In the genomic region with DNA sequence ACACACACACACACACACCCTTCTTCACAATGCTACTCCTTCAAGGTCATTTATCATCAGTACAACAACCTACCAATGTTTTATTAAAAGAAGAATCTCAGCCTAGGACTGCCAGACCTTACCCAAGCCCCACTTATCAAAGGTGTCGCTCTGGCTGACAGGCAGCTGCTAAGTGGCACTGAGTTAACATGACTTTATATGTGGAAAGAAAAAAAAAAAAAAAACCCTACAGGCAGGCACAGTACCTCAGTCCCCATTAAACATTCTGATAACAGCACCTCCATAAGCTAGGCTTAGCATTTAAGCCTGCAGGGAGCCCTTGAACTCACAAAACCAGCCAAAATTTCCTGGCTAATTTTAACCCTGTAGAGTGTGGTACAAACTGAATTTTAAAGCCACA, we compare ENCODE assay signal across 12 mouse cellular contexts. TPM values are rescaled to one million over a fixed set of nuclear protein-coding genes. Genes with fewer than 3 reads are reported as not detected.
A peak's percentile ranks its signal among the peaks of the same experiment; 100 is the strongest.
DNase-seq lines count a peak whose midpoint lies in the region; ATAC-seq lines count a peak whose summit lies in the region.
"Had no signal": no experiment of that assay in that cellular context is flagged by ENCODE, and none has a peak within 500 bp of the region (broad histone marks: within the 10 kb centered on the region; RNA-seq: fewer than 3 reads in every experiment).

No protein-coding gene starts in this region.

- WGBS in midbrain, embryonic 13.5 days, result 44% methylated on average over 1 of the region's 1 CpGs
- 50% methylated on average over 1 of the region's 1 CpGs for WGBS in midbrain, embryonic 10.5 days
- 30% methylated on average over 1 of the region's 1 CpGs for WGBS in heart, embryonic 16.5 days
- WGBS in neural tube, embryonic 15.5 days, result 62% methylated on average over 1 of the region's 1 CpGs

- peak; percentile 15 to 53 for DNase-seq in heart, adult 18-20 months
- no peak for DNase-seq in heart, postnatal 4 days
- DNase-seq in midbrain, embryonic 10.5 days (ENCODE audit: low spot score), result no peak
- no peak for DNase-seq in left cerebral cortex, adult 8-10 months (ENCODE audit: low spot score in 2 of 2)
- DNase-seq: liver; lung, adult 2 months had no signal

- H3K27me3 ChIP-seq in midbrain, embryonic 13.5 days, result peaks cover 40% of the 10 kb centered on the region
- peaks cover 68% of the 10 kb centered on the region for H3K27me3 ChIP-seq in midbrain, embryonic 10.5 days (ENCODE audit: low read depth, poor library complexity, severe bottlenecking)
- peaks cover 9% of the 10 kb centered on the region for H3K27me3 ChIP-seq in heart, embryonic 16.5 days (ENCODE audit: control insufficient read depth, insufficient read depth, low read length)
- H3K27me3 ChIP-seq in neural tube, embryonic 15.5 days (replicated peaks), result 0 out of 2 replicates have a peak, but pooled peaks cover 2% of the 10 kb centered on the region

- H3K36me3 ChIP-seq in midbrain, embryonic 13.5 days, result no peaks in the 10 kb centered on the region
- no peaks in the 10 kb centered on the region for H3K36me3 ChIP-seq in midbrain, embryonic 10.5 days
- no peaks in the 10 kb centered on the region for H3K36me3 ChIP-seq in heart, embryonic 16.5 days (ENCODE audit: control insufficient read depth, insufficient read depth)
- no peaks in the 10 kb centered on the region for H3K36me3 ChIP-seq in neural tube, embryonic 15.5 days
- H3K36me3 ChIP-seq: embryonic facial prominence, embryonic 13.5 days had no signal

- H3K4me3 ChIP-seq in midbrain, embryonic 13.5 days (replicated peaks), result peak overlapping the region; percentile 63; the same call in 1 of the 2 replicates
- no peak overlapping the region for H3K4me3 ChIP-seq in midbrain, embryonic 10.5 days
- peak overlapping the region; percentile 90 for H3K4me3 ChIP-seq in heart, embryonic 16.5 days (ENCODE audit: low read length)
- H3K4me3 ChIP-seq in neural tube, embryonic 15.5 days (replicated peaks), result peak overlapping the region; percentile 75

- H3K4me2 ChIP-seq in midbrain, embryonic 13.5 days (replicated peaks), result peak overlapping the region; percentile 96
- H3K4me2 ChIP-seq in heart, embryonic 16.5 days (ENCODE audit: low read depth, low read length), result peak overlapping the region; percentile 78
- H3K4me2 ChIP-seq in neural tube, embryonic 15.5 days, result peak overlapping the region; percentile 67

- no peak overlapping the region for H3K27ac ChIP-seq in midbrain, embryonic 13.5 days
- H3K27ac ChIP-seq in midbrain, embryonic 10.5 days (replicated peaks), result no peak overlapping the region
- peak overlapping the region; percentile 97 for H3K27ac ChIP-seq in heart, embryonic 16.5 days (ENCODE audit: low read length)
- no peak overlapping the region for H3K27ac ChIP-seq in neural tube, embryonic 15.5 days (replicated peaks)
- H3K27ac ChIP-seq: embryonic facial prominence, embryonic 13.5 days had no signal

- H3K9me3 ChIP-seq in midbrain, embryonic 13.5 days, result no peaks in the 10 kb centered on the region
- H3K9me3 ChIP-seq in midbrain, embryonic 10.5 days (replicated peaks), result no peaks in the 10 kb centered on the region
- H3K9me3 ChIP-seq in heart, embryonic 16.5 days (replicated peaks; ENCODE audit: control insufficient read depth, low read length), result no peaks in the 10 kb centered on the region
- no peaks in the 10 kb centered on the region for H3K9me3 ChIP-seq in neural tube, embryonic 15.5 days (replicated peaks)
- H3K9me3 ChIP-seq: embryonic facial prominence, embryonic 13.5 days had no signal

- H3K9ac ChIP-seq in midbrain, embryonic 13.5 days (replicated peaks), result no peak overlapping the region
- peak overlapping the region; percentile 94 for H3K9ac ChIP-seq in heart, embryonic 16.5 days (ENCODE audit: low read length)
- peak overlapping the region; percentile 15; the same call in 1 of the 2 replicates for H3K9ac ChIP-seq in neural tube, embryonic 15.5 days (replicated peaks)
- H3K9ac ChIP-seq: embryonic facial prominence, embryonic 13.5 days had no signal

- H3K4me1 ChIP-seq in midbrain, embryonic 13.5 days (replicated peaks), result peaks cover 24% of the 10 kb centered on the region
- H3K4me1 ChIP-seq in midbrain, embryonic 10.5 days, result peaks cover 20% of the 10 kb centered on the region
- peaks cover 26% of the 10 kb centered on the region for H3K4me1 ChIP-seq in heart, embryonic 16.5 days (ENCODE audit: control insufficient read depth, insufficient read depth, low read length)
- peaks cover 19% of the 10 kb centered on the region for H3K4me1 ChIP-seq in neural tube, embryonic 15.5 days

- no peak for ATAC-seq in midbrain, embryonic 13.5 days
- ATAC-seq in heart, embryonic 16.5 days (replicated peaks; ENCODE audit: extremely low read depth, insufficient read depth, low FRiP score), result peak; percentile 71
- no peak for ATAC-seq in neural tube, embryonic 15.5 days (ENCODE audit: low FRiP score)

RNA-seq across cellular contexts. Expression of gene Ryr2, which starts 2.4 kb away (rescaled TPM):
- 1,000 to 10,000 TPM in 1 of 2 experiments, 100 to 1,000 TPM in 1; 887 to 1,008 TPM for total RNA-seq in heart, adult 18-20 months (2021)
- total RNA-seq in heart, postnatal 4 days (2021), result 100 to 1,000 TPM; 710 to 754 TPM
- 2.5 and 2.7 TPM in 2 replicates for polyA plus RNA-seq in midbrain, embryonic 13.5 days (2015; fragmentation: Nextera tagmentation; extraction: Ambion mirVana)
- 0.07 and 0.31 TPM in 2 replicates for polyA plus RNA-seq in midbrain, embryonic 10.5 days (2016; fragmentation: Nextera tagmentation; extraction: Ambion mirVana)
- 31.5 and 33.3 TPM in 2 replicates for polyA plus RNA-seq in heart, embryonic 16.5 days (2015; fragmentation: Nextera tagmentation; extraction: Ambion mirVana)
- polyA plus RNA-seq in neural tube, embryonic 15.5 days (2015; fragmentation: Nextera tagmentation; extraction: Ambion mirVana), result 4.6 and 7.1 TPM in 2 replicates
- total RNA-seq in left cerebral cortex, adult 8-10 months (2022), result 100 to 1,000 TPM; 139 to 174 (median 157) TPM
- total RNA-seq: common myeloid progenitor, adult 5-6 weeks had no signal
- polyA plus RNA-seq: C2C12 had no signal

Comparison
In these comparisons a context has a peak if more than half of its experiments do, and no peak if none do; other contexts are left out.
1. DNase-seq: peak in heart, adult 18-20 months (2 of 2); none in heart, postnatal 4 days (single experiment), midbrain, embryonic 10.5 days (single experiment) and left cerebral cortex, adult 8-10 months (0 of 2).
2. Peak in every context shown above with its lines, with median percentiles within 50 percentile points of each other: H3K4me2 ChIP-seq.